Mouse (Mus musculus) cerebellum, adult 9-11 months (tissue): ENCODE results near the gene Armc3.

Source experiments
- DNase-seq: peaks from one replicate; pipeline ENCODE4 v3.0.0; 2022

Armc3 gene

GRCm38 (mm10) chr2:19198452-19199365 is at the start of gene Armc3:
TSS of gene Armc3 (plus strand) at chr2:19199302.
- DNase-seq, result no peak

GRCm38 (mm10) chr2:19152687-19153086 is 46.4 kb upstream of the Armc3 start:
- DNase-seq, result no peak

GRCm38 (mm10) chr2:19156176-19156575 is 42.9 kb upstream of the Armc3 start:
- DNase-seq, result no peak

GRCm38 (mm10) chr2:19159539-19159938 is 39.6 kb upstream of the Armc3 start:
- DNase-seq, result no peak

GRCm38 (mm10) chr2:19160368-19161114 is 38.6 kb upstream of the Armc3 start:
- no peak for DNase-seq

GRCm38 (mm10) chr2:19164234-19164633 is 34.9 kb upstream of the Armc3 start:
- DNase-seq, result no peak

- no peak for DNase-seq
Measured at GRCm38 (mm10) chr2:19176827-19177236, 22.3 kb upstream of the Armc3 start.

- DNase-seq, result no peak
Measured at GRCm38 (mm10) chr2:19199366-19199853, 308 bp downstream of the Armc3 start.

GRCm38 (mm10) chr2:19200112-19200511 is 1.0 kb downstream of the Armc3 start:
- no peak for DNase-seq

- no peak for DNase-seq
Measured at GRCm38 (mm10) chr2:19201682-19202081, 2.6 kb downstream of the Armc3 start.

- DNase-seq, result no peak
Measured at GRCm38 (mm10) chr2:19234305-19234704, 35.2 kb downstream of the Armc3 start.

- no peak for DNase-seq
Measured at GRCm38 (mm10) chr2:19235193-19235592, 36.1 kb downstream of the Armc3 start.

- no peak for DNase-seq
Measured at GRCm38 (mm10) chr2:19235614-19236013, 36.5 kb downstream of the Armc3 start.

GRCm38 (mm10) chr2:19238771-19239170 is 39.7 kb downstream of the Armc3 start:
- DNase-seq, result no peak

- DNase-seq, result no peak
Measured at GRCm38 (mm10) chr2:19249611-19250010, 50.5 kb downstream of the Armc3 start.

- no peak for DNase-seq
Measured at GRCm38 (mm10) chr2:19255037-19255436, 55.9 kb downstream of the Armc3 start.

- no peak for DNase-seq
Measured at GRCm38 (mm10) chr2:19257255-19257654, 58.2 kb downstream of the Armc3 start.

- no peak for DNase-seq
Measured at GRCm38 (mm10) chr2:19260399-19260798, 61.3 kb downstream of the Armc3 start.

GRCm38 (mm10) chr2:19263375-19263774 is 64.3 kb downstream of the Armc3 start:
- DNase-seq, result no peak

- DNase-seq, result no peak
Measured at GRCm38 (mm10) chr2:19265834-19266233, 66.7 kb downstream of the Armc3 start.

- no peak for DNase-seq
Measured at GRCm38 (mm10) chr2:19267396-19267795, 68.3 kb downstream of the Armc3 start.

GRCm38 (mm10) chr2:19269955-19270354 is 70.9 kb downstream of the Armc3 start:
- no peak for DNase-seq

- DNase-seq, result no peak
Measured at GRCm38 (mm10) chr2:19270709-19271120, 71.6 kb downstream of the Armc3 start.

GRCm38 (mm10) chr2:19274583-19274982 is 75.5 kb downstream of the Armc3 start:
- DNase-seq, result no peak
